Mouse (Mus musculus): ENCODE results near the gene Hspa5.
A peak's percentile ranks its signal among the peaks of the same experiment; 100 is the strongest.
"Not testable (repeated sequence)": the region's sequence is repeated elsewhere in the genome, so short reads cannot be mapped to it uniquely, and the experiment has no call there.

Gene Hspa5

DNA sequence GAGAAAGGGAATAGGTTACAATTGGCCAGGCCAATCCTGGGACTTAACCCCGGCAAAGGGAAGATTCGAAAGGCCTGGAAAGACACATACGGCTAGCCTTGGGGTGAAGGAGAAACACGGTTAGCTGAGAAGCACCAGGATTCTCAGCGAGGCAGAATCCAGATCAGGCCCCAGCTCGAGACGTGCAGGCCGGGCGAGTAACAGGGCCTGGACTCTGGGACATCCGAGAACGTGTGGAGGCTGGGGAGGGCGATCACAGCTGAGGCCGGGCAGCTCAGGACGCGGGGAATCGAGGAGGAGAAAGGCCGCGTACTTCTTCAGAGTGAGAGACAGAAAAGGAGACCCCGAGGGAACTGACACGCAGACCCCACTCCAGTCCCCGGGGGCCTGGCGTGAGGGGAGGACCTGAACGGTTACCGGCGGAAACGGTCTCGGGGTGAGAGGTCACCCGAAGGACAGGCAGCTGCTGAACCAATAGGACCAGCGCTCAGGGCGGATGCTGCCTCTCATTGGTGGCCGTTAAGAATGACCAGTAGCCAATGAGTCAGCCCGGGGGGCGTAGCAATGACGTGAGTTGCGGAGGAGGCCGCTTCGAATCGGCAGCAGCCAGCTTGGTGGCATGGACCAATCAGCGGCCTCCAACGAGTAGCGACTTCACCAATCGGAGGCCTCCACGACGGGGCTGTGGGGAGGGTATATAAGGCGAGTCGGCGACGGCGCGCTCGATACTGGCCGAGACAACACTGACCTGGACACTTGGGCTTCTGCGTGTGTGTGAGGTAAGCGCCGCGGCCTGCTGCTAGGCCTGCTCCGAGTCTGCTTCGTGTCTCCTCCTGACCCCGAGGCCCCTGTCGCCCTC, at the start of gene Hspa5:
Hspa5 (plus strand) TSS at position 603 of the 859 bp plus-strand sequence.
- peak; percentile 94 for DNase-seq (ENCODE audit: low spot score)

DNA sequence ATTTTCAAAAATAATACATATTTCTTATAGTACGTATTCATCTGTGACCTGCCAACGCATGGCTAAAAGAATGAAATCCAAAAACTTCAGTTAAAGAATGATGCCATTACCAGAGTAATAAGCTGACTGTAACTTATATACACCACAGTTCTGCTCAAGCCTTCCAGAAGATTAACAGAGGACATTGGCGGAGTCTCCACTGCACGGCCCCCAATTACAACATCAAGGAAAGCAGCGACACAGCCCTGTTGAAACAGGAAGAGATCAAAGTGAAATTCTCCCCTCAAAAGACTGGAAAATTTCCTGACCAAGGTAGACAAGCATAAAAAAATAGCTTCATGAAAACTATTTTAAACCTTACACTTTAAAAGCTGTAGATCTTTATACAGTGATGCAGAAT, 46.5 kb upstream of the Hspa5 start:
- no peak for DNase-seq (ENCODE audit: low spot score)

DNA sequence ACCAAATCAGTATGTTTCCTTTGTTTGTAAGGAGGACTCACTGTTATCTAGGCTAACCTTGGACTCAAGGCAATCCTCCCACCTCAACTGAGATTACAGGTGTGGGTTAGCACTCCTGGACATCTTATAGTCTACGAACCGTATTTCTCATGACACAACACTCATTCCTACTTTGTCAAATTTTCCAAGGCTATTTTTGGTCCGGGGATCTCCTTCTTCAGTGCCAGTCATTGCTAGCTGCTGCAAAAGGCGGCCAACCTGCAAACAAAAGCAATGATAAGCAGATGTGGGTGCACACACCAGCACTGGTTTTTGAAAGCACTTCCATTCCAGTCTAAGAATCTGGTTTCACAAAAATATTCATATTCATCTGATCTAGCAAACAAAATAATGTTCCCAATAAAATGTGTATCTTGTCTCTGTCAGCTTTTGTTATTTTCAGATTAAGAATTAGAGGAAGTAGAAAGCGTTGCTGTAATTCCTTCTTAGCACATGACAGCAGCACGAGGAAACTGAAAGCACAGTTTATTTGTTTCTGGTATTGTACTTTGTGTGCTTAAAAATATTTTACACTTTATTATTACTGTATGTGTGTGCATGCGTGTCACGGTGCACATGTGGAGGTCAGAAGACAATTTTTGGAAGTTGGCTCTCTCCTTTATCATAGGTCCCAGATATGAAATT, 44.6 kb upstream of the Hspa5 start:
- DNase-seq (ENCODE audit: low spot score): no peak

DNA sequence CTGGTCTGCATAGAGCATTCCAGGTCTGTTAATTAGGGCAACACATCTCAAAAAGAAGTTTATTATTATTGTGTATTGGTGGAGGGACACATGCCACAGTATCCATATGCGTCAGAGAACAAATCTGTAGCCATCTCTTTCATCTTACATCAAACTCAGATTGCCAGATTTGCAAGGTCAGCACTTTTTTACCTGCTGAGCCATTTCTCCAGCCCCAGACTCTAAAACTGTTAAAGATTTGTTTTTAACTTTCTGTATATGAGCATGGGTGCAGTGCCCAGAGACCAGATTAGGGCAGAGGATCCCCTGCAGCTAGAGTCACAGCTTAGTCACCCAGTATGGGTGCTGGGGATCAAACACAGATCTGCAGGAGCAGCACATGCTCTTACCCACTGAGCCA, 35.1 kb upstream of the Hspa5 start:
- DNase-seq (ENCODE audit: low spot score): no peak

DNA sequence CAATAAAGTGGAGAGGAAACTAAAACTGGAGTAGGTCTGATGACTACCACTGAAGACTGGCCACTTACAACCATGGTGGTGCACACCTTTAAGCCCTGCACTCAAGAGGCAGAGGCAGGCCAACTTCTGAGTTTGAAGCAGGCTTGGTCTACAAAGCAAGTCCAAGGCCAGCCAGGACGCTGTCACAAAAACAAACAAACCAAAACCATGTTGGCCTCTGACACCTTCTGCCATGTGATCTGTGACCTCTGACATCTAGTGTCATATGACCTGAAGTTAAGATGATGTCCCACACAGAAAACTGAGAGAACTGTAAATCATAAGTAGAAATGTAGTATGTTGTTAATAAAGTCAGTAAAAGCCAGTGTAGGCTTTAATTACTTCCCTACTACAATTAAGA, 33.9 kb upstream of the Hspa5 start:
- DNase-seq (ENCODE audit: low spot score): no peak

DNA sequence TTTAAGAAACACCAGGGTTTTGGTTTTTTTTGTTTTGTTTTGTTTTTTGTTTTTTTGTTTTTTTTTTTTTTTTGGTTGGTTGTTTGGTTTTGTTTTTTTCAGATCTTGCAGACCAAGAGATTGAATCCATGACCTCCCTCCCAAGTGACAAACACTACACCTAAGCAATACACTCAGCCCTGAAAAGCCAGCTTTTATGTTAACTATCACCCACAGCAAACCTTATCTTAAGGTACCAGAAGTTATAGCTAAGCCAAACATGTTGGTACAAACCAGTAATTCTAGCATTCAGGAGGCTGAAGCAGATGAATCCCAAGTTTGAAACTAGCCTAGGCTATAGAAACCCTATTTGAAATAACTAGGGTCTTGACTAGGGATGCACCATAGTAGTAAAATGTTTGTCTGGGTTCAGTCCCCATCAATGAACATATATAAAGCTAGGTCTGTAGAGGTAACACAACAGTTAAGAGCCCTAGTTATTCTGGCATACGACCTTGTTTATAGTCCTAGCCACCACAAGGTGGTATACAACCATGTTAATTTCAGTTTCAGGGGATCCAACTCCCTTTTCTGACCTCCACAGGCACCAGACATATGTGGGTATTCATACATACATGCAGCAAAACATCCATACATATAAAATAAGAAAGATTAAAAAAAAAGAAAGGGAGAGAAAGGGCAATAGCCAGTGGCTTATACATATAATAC, 31.9 kb upstream of the Hspa5 start:
- DNase-seq (ENCODE audit: low spot score): no peak

DNA sequence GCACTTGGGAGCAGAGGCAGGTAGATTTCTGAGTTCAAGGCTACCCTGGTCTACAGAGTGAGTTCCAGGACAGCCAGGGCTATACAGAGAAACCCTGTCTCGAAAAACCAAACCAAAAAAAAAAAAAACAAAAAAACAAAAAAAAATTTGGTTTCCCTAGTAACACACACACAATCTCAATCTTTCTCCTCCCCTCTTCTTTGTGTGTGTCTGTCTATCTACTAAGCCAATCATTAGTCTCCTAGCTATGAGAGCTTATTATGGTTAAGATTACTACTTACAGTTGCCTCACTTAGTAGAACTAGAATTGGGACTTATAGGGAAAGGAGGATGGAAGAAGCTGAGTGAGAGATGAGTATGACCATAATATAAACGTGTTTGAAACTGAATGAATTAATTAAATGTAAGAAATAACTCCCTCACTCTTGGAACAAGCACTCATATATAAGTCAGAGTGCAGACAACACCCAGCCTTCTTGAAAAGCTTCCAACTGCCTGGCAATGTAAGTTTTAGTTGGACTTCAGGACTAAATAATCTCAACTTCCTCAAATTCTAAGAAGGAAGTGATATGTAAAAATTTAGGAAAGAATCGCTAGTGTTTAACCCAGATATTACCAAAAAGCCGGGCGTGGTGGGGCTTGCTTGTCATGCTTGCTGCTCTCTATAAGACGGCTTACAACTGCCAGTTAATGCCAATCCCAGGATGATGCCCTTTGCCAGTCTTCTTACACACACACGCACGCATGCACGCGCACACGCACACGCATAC, 30.2 kb upstream of the Hspa5 start:
- no peak for DNase-seq (ENCODE audit: low spot score)

DNA sequence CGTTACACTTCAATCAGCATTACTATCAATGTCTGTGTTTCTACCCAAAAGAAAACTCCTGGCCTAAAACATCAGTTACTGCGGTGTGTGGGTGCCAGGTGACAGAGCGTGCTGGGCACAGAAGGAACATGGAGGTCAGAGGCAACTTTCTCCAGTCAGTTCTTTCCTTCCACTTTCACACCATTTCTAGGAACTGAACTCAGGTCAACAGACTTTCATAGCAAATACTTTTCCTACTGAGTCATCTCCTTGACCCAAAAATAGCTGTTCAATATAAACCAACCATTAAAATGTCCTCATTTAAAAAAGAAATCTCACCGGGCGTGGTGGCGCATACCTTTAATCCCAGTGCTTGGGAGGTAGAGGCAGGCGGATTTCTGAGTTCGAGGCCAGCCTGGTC, 29.1 kb upstream of the Hspa5 start:
- DNase-seq (ENCODE audit: low spot score): no peak

DNA sequence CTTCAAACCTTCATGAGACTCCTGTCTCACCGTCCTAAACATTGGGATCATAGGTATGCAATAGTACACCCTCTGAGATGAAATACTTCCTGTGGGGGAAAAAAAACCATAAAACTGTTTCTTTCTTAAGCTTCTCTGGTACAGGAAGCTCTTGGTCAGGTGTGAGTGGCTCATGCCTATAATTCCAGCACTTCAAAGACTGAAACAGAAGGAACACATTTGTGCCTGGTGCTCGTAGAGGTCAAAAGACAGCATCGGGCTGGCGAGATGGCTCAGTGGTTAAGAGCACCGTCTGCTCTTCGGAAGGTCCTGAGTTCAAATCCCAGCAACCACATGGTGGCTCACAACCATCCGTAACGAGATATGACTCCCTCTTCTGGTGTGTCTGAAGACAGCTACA, 27.3 kb upstream of the Hspa5 start:
- no peak for DNase-seq (ENCODE audit: low spot score)

DNA sequence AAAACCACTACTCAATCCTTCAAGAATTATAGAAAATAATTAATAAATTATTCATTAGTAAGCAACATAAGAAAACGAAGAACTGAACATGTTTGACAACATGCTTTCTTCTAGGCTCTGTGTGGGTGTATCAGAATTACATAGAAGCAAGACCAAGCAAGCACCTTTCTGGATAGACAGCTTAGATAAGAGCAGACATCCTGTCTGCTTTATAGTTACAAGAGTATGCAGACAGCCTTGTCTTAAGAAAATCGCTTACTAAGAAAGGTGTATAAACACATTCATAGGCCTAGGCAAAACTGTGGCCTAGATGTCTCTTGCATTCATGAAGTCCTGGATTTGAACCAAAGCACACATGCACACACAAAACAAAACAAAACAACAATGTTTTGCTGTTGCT, 26.1 kb upstream of the Hspa5 start:
- no peak for DNase-seq (ENCODE audit: low spot score)

DNA sequence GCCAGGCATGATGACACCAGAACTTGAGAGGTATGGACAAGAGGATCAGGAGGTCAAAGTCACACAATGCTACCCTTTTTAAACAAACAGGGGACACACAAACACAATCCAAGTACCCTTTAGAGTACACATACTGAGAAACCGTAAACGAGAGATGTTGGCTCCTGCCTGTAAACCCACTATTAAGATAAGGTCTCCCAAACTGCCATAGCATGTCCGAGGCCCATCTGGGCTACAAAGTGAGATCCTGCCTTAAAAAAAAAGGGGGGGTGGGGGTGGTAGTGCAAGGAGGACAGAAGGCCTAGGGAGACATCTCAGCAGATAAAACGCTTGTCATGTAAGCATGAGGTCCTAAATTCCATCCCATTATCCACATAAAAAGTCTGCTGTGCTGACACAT, 23.3 kb upstream of the Hspa5 start:
- no peak for DNase-seq (ENCODE audit: low spot score)

DNA sequence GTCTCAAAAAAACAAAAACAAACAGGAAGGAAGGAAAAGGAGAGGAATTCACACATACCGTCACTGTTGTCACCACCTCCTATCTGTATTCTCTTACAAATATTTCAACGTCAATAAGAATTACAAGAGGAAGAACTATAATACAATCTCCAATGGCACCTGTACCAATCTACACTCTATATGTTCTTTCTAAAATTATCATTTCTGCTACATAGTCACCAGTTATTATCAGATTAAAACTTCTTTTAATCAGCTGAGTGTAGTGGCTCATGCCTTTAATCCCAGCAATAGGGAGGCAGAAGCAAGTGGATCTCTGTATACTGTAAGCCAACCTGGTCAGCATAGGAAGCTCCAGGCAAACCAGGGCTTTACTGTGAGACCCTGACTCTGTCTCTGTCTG, 21.5 kb upstream of the Hspa5 start:
- no peak for DNase-seq (ENCODE audit: low spot score)

DNA sequence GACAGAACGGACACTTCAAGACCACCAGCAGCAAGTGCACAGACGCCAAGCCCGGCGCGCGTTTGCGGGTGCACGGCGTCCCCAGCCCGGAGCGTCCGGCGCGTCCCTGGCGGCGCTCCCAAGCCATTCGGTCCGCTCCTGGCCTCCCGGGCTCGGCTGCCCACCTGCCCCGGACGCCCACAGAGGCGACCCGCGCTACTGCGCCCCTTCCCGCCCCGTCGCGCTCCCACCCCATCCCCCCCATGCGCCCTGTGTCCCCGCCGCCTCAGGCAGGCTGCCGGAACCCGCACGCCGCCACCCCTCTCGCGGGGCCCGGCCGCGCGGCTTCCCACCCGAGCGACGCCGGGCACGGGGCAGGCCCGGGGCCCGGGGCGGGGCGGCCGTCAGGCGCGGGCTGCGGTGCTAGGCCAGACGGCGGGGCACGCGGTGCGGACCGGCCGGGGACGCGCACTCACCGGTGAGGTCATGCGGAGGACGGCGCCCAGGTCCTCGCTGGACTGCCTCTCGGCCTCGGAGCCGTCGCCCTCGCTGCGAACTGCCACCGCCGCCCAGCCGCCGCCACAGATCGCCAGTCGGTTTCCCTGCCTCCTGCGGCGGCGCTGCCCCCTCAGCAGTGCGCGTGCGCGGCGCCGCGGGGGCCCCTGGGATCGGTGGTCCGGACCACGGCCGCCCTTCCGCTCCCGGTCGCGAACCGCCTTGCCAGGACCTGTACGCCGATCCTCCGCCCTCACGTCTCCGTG, 17.8 kb upstream of the Hspa5 start:
- DNase-seq (ENCODE audit: low spot score): peak; percentile 87

DNA sequence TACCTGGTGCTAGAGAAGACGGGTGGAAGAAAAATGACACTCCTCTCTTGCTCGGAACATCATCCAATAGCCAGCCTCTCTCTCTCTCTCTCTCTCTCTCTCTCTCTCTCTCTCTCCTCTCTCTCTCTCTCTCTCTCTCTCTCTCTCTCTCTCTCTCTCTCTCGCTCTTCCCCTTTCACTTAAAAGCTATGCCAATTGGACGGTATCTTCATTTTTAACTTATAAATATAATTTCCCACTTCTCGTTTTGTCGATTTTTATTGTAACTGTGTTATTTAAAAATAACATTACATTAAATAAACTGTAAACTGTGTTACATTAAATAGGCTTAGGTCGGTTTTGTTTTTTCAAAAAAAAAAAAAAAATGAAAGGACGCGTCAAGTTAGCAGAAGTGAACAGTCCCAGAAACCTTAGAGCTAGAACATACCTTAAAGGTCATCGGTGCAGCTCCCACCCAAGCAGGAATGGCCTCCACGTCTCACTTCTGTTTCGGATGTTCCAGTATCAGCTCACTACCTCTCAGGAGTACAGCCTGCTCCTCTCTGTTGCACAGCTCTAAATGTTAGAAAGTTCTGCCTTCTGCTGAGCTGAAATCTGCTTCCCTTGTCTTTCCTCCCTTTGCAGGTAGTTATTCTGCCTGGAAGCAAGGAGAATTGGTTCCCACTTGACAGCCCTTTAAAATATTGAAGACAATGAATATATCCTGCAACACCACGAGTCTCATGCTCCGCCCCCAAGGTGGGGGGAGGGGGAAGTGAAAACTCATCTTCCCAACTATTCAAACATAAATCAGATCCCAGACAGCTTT, 17.0 kb upstream of the Hspa5 start, which contains the start of gene Gapvd1:
Gapvd1 (minus strand) TSS at position 682 of the 808 bp plus-strand sequence.
- DNase-seq (ENCODE audit: low spot score): peak; percentile 7

DNA sequence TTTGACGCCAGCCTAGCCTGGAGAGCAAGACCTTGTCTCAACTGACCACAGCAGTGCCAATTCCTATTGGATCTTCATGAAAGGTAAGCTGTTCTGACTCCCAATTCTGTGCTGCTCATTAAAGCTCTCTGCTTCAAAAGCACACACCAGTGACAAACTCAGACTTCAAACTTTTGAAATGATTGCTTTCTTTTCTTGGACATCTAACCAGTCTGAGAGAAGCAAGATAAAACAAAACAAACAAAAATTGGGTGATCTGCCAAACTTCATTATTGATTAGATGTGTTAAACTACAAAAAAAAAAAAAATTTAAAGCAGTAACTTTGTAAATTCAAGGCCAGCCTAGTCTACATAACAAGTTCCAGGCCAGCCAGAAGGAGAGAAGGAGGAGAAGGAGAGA, 14.4 kb upstream of the Hspa5 start:
- no peak for DNase-seq (ENCODE audit: low spot score)

DNA sequence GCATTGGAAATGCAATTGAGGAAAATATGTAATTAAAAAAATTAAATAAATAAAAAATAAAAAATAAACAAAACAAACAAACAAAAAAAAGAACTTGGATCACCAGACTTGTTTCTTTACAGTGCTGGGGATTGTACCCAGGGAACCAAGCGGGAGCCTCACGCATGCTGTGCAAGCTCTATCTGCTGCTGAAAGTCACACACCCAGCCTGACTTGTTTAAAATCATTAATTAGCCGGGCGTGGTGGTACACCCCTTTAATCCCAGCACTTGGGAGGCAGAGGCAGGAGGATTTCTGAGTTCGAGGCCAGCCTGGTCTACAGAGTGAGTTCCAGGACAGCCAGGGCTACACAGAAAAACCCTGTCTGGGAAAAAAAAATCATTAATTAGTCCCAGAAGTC, 10.5 kb upstream of the Hspa5 start:
- not testable (repeated sequence) for DNase-seq (ENCODE audit: low spot score)

DNA sequence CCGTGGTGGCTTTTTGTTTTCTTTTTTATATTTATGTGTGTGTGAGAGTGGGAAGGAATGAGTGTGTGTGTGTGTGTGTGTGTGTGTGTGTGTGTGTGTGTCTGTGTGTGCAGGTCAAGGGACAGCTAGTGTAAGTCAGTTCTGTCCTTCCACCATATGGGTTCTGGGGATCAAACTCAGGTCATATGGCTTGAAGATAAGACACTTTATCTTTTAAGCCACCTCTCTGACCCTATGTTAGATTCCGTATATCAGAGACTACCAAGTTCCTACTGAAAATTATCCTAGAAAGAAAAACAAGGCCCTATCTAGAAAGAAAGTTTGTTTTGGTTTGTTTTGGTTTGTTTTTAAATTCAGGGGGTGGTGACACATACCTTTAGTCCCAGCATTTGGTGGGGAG, 9.6 kb upstream of the Hspa5 start:
- DNase-seq (ENCODE audit: low spot score): no peak

DNA sequence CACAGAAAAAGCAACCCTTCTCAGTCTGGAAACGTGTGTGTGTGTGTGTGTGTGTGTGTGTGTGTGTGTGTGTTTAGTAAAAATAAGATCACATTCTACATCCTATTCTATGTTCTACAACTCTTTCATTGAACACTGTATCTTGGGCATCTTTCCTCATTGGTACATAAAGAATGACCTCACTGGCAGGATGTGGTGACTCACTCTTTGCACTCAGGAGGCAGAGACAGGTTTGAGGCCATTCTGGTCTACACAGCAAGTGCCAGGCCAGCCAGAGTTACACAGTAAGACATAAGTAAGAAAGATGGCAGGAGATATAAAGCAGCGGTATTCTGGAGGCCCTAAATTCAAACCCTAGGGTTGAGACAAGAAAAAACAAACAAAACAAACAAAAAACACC, 8.9 kb upstream of the Hspa5 start:
- DNase-seq (ENCODE audit: low spot score): no peak

DNA sequence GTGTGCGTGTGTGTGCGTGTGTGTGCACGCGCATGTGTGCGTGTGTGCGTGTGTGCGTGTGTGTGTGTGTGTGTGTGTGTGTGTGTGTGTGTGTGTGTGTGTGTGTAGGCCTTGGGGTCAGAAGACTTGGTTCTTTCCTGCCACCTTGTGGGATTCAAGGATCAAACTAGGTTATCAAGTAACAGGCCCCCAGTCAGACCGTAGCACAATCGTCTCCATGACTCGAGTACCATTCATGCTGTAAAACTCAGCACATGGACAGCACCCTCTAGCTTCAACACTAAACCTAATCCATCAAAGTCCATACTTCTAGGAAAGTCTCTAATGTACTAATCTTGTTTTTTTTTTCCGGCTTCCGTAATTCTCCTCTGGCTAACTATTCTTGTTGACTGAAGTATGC, 7.0 kb upstream of the Hspa5 start:
- no peak for DNase-seq (ENCODE audit: low spot score)

DNA sequence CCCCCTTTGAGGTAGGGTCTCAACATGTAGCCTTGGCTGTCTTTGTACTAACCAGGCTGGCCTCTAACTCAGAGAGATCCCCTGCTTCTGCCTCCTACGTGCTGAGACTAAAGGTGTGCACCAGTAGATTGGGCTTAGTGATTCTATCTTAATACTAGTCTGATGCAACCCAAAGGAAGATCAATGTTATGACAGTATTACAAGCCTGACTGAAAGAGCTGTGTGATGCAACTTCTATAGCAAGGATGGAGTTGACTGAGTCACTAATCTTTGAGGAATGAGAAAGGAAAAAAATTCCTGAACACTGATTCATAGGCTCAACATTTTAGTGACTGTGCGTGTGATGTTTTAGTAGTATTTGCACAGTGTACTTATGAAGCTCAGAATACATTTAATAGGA, 1.7 kb upstream of the Hspa5 start:
- no peak for DNase-seq (ENCODE audit: low spot score)

DNA sequence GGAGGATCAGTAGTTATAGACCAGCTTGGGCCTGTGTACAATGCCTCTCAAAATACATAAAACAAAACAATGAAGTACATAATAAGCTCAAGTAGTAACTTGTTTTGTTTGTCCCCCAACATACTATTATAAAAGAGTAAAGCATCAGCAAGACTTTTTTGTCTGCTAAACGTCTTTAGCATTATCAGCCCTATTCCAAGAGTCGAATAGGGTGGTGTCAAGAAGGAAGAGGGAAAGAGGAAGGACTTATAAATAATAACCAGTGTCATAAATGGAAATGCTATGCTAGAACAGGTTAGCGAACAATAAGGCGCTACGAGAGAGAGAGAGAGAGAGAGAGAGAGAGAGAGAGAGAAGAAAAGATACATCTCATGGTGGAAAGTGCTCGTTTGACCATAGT, 819 bp upstream of the Hspa5 start:
- DNase-seq (ENCODE audit: low spot score): no peak

Measured in urinary bladder, postnatal 25 days (tissue).